Mouse (Mus musculus): Measurements from ENCODE around the gene Snx22. TPM values are rescaled to one million over a fixed set of nuclear protein-coding genes. Genes with fewer than 3 reads are reported as not detected.

The Snx22 gene
- polyA plus RNA-seq, 1 experiment from 2014 or later, result 2.1 TPM

DNA sequence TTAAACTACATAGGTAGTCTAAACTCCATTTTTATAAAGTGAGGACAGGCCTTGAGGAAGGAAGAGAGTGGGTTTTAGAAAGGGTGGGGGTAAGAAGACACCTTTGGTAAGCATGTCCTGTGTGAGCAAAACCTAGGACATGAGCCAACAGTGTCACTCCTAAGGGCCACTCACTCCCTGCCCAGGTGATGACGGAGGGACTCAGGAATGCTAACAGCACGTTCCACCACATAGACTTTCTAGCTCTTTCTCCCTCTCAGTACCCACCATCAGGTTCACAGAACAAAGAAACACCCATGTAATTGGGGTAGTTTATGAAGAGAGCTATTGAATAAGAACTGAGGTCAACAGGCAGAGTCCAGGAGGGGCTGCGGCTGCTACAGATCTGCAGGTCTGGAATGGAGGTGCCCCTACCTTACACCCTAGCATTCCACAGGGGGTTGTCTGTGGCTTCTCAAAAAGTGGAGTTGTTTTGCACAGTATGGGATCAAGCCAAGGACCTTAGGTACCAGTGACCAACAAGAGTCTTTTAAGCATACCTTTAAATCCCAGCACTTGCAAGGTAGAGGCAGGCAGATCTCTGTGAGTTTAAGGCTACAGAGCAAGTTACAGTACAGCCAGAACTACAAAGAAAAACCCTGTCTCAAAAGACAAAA, 11.4 kb upstream of the Snx22 start:
- Histone ChIP-seq H3K4me2 (no peak overlapping the region), H3K9ac (ENCODE audit: low read depth, low read length) (no peak overlapping the region), H3K36me3 (ENCODE audit: control insufficient read depth, insufficient read depth, low read length) (no peaks in the 10 kb centered on the region; the same call in 1 of the 2 replicates), H3K27me3 (ENCODE audit: control insufficient read depth, insufficient read depth, low read length) (no peaks in the 10 kb centered on the region), H3K9me3 (replicated peaks; ENCODE audit: control insufficient read depth, low read length) (no peaks in the 10 kb centered on the region), H3K4me1 (ENCODE audit: control insufficient read depth, insufficient read depth, low read length) (peaks cover 4% of the 10 kb centered on the region; the same call in 1 of the 2 replicates), H3K27ac (ENCODE audit: low read depth, low read length) (no peak overlapping the region), H3K4me3 (ENCODE audit: low read depth, low read length) (no peak overlapping the region)
- no peak for ATAC-seq (replicated peaks; ENCODE audit: insufficient number of reproducible peaks, low FRiP score, low TSS enrichment)
- WGBS (ENCODE audit: insufficient replicate concordance), result 67% methylated on average over 3 of the region's 3 CpGs

GRCm38 (mm10) chr9:66078493-66078892, 9.0 kb upstream of the Snx22 start:
- no peak for ATAC-seq (replicated peaks; ENCODE audit: insufficient number of reproducible peaks, low FRiP score, low TSS enrichment)
- Histone ChIP-seq H3K4me3 (ENCODE audit: low read depth, low read length) (0 out of 2 replicates have a peak overlapping the region, but pooled peaks have one; percentile 11), H3K9ac (ENCODE audit: low read depth, low read length) (peak overlapping the region; percentile 61), H3K4me1 (ENCODE audit: control insufficient read depth, insufficient read depth, low read length) (peaks cover 4% of the 10 kb centered on the region; the same call in 1 of the 2 replicates), H3K36me3 (ENCODE audit: control insufficient read depth, insufficient read depth, low read length) (no peaks in the 10 kb centered on the region), H3K27me3 (ENCODE audit: control insufficient read depth, insufficient read depth, low read length) (no peaks in the 10 kb centered on the region), H3K27ac (ENCODE audit: low read depth, low read length) (peak overlapping the region; percentile 35; the same call in 1 of the 2 replicates), H3K4me2 (peak overlapping the region; percentile 59), H3K9me3 (replicated peaks; ENCODE audit: control insufficient read depth, low read length) (no peaks in the 10 kb centered on the region)
- WGBS (ENCODE audit: insufficient replicate concordance), result 7% methylated on average over 14 of the region's 14 CpGs

DNA sequence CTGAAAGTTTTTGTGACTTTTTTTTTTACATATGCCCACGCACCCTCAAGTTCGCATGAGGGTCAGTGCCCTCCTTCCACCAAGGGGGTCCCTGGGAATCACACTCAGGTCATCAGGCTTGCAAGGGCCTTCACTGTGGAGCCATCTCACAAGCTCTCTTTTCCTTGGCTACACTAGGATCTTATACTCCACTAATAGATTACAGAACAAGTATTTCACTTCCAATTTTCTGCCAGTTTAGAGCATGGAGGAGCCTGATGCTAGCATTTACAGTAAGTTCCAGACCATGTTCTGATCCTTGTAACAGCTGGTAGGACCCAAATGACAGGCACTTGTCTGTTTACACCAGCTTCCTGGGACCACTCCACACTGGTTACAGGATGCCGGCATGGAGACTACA, 8.6 kb upstream of the Snx22 start:
- peak overlapping the region; percentile 61 for H3K9ac ChIP-seq (ENCODE audit: low read depth, low read length)
- H3K4me2 ChIP-seq, result peak overlapping the region; percentile 59
- H3K36me3 ChIP-seq (ENCODE audit: control insufficient read depth, insufficient read depth, low read length), result no peaks in the 10 kb centered on the region
- H3K27me3 ChIP-seq (ENCODE audit: control insufficient read depth, insufficient read depth, low read length), result no peaks in the 10 kb centered on the region
- peaks cover 4% of the 10 kb centered on the region; the same call in 1 of the 2 replicates for H3K4me1 ChIP-seq (ENCODE audit: control insufficient read depth, insufficient read depth, low read length)
- H3K9me3 ChIP-seq (replicated peaks; ENCODE audit: control insufficient read depth, low read length), result no peaks in the 10 kb centered on the region
- ATAC-seq (replicated peaks; ENCODE audit: insufficient number of reproducible peaks, low FRiP score, low TSS enrichment), result no peak
- WGBS (ENCODE audit: insufficient replicate concordance), result 64% methylated on average over 3 of the region's 3 CpGs
- H3K4me3 ChIP-seq (ENCODE audit: low read depth, low read length), result no peak overlapping the region
- peak overlapping the region; percentile 35; the same call in 1 of the 2 replicates for H3K27ac ChIP-seq (ENCODE audit: low read depth, low read length)

DNA sequence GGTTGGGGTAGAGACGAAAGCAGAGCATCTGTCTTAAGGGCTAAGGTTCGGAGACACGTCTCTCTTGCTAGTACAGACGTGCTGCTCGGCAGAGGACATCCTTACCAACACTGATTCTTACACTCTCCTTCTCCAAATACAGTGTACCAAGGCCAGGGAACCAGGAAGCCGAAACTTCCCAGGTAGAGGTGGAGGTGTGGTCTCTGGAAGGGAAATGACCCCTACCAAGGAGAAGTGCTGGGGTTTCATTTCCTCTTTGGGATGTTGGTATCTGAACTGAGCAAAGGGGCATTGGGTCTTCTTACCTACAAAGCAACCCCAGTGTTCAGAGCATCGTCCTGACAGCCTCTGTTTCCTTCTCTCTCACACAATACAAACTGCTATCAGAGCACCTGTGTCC, 3.2 kb upstream of the Snx22 start:
- Histone ChIP-seq H3K4me3 (ENCODE audit: low read depth, low read length) (no peak overlapping the region), H3K4me2 (no peak overlapping the region), H3K36me3 (ENCODE audit: control insufficient read depth, insufficient read depth, low read length) (no peaks in the 10 kb centered on the region), H3K4me1 (ENCODE audit: control insufficient read depth, insufficient read depth, low read length) (peaks cover 4% of the 10 kb centered on the region; the same call in 1 of the 2 replicates), H3K9ac (ENCODE audit: low read depth, low read length) (no peak overlapping the region), H3K9me3 (replicated peaks; ENCODE audit: control insufficient read depth, low read length) (no peaks in the 10 kb centered on the region), H3K27ac (ENCODE audit: low read depth, low read length) (no peak overlapping the region), H3K27me3 (ENCODE audit: control insufficient read depth, insufficient read depth, low read length) (peaks cover 17% of the 10 kb centered on the region; the same call in 1 of the 2 replicates)
- no peak for ATAC-seq (replicated peaks; ENCODE audit: insufficient number of reproducible peaks, low FRiP score, low TSS enrichment)
- 86% methylated on average over 7 of the region's 7 CpGs for WGBS (ENCODE audit: insufficient replicate concordance)

DNA sequence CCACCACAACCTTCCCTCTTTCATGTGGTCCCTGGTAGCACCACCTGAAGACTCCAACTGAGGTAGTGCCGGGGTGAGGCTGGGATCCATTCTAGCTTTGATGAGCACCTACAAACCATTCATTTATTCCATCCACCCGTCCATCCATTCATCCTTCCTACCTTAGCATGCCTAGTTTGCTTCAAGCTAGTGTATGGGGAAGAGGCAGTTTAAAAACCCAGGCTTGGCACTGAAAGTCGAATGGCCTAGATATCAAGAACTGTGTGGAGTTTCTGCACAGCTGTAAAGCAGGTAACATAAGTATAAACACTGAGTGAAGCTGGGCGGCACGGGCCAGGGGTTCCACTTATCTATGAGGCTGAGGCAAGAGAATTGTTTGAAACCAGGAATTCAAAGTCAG, 632 bp upstream of the Snx22 start:
- ATAC-seq (replicated peaks; ENCODE audit: insufficient number of reproducible peaks, low FRiP score, low TSS enrichment), result no peak
- peak overlapping the region; percentile 99 for H3K4me2 ChIP-seq
- no peak overlapping the region for H3K4me3 ChIP-seq (ENCODE audit: low read depth, low read length)
- H3K36me3 ChIP-seq (ENCODE audit: control insufficient read depth, insufficient read depth, low read length), result peaks cover 15% of the 10 kb centered on the region
- WGBS (ENCODE audit: insufficient replicate concordance), result 74% methylated on average over 5 of the region's 5 CpGs
- peaks cover 17% of the 10 kb centered on the region for H3K27me3 ChIP-seq (ENCODE audit: control insufficient read depth, insufficient read depth, low read length)
- H3K27ac ChIP-seq (ENCODE audit: low read depth, low read length), result peak overlapping the region; percentile 73
- H3K9me3 ChIP-seq (replicated peaks; ENCODE audit: control insufficient read depth, low read length), result no peaks in the 10 kb centered on the region
- no peak overlapping the region for H3K9ac ChIP-seq (ENCODE audit: low read depth, low read length)
- peaks cover 4% of the 10 kb centered on the region; the same call in 1 of the 2 replicates for H3K4me1 ChIP-seq (ENCODE audit: control insufficient read depth, insufficient read depth, low read length)

DNA sequence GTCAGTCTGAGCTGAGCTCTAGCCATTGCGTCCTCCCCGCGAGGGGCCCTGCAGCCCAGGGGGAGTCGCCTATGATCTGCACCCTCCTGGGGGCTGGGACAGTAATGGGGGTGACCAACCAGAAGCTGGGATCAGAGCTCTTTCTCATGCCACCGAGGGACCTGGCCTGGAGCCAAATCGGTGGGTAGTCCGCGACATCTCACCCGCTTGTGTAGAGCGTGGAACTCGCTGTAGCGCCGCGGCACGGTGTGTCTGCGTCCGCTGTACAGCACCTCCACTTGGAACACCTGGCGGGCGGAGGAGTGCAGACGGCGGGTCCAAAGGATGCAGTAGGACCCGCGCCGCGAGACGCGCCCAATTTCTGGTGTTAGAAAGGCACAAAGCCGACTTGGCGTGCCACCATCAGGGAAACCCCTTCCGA, 538 bp downstream of the Snx22 start:
- peak; percentile 43 for ATAC-seq (replicated peaks; ENCODE audit: insufficient number of reproducible peaks, low FRiP score, low TSS enrichment)
- WGBS (ENCODE audit: insufficient replicate concordance), result 1% methylated on average over 30 of the region's 30 CpGs
- Histone ChIP-seq H3K4me1 (ENCODE audit: control insufficient read depth, insufficient read depth, low read length) (peaks cover 4% of the 10 kb centered on the region; the same call in 1 of the 2 replicates), H3K9me3 (replicated peaks; ENCODE audit: control insufficient read depth, low read length) (no peaks in the 10 kb centered on the region), H3K4me3 (ENCODE audit: low read depth, low read length) (peak overlapping the region; percentile 60), H3K27me3 (ENCODE audit: control insufficient read depth, insufficient read depth, low read length) (peaks cover 17% of the 10 kb centered on the region), H3K9ac (ENCODE audit: low read depth, low read length) (peak overlapping the region; percentile 72), H3K4me2 (peak overlapping the region; percentile 99), H3K27ac (ENCODE audit: low read depth, low read length) (no peak overlapping the region), H3K36me3 (ENCODE audit: control insufficient read depth, insufficient read depth, low read length) (peaks cover 23% of the 10 kb centered on the region)

- Histone ChIP-seq H3K27ac (ENCODE audit: low read depth, low read length) (no peak overlapping the region), H3K9me3 (replicated peaks; ENCODE audit: control insufficient read depth, low read length) (no peaks in the 10 kb centered on the region), H3K27me3 (ENCODE audit: control insufficient read depth, insufficient read depth, low read length) (peaks cover 17% of the 10 kb centered on the region), H3K4me2 (peak overlapping the region; percentile 99; the same call in 1 of the 2 replicates), H3K4me1 (ENCODE audit: control insufficient read depth, insufficient read depth, low read length) (peaks cover 4% of the 10 kb centered on the region; the same call in 1 of the 2 replicates), H3K36me3 (ENCODE audit: control insufficient read depth, insufficient read depth, low read length) (peaks cover 28% of the 10 kb centered on the region), H3K9ac (ENCODE audit: low read depth, low read length) (no peak overlapping the region), H3K4me3 (ENCODE audit: low read depth, low read length) (no peak overlapping the region)
- no peak for ATAC-seq (replicated peaks; ENCODE audit: insufficient number of reproducible peaks, low FRiP score, low TSS enrichment)
- WGBS (ENCODE audit: insufficient replicate concordance), result 54% methylated on average over 4 of the region's 4 CpGs
Measured at GRCm38 (mm10) chr9:66068056-66068455, 1.5 kb downstream of the Snx22 start.

GRCm38 (mm10) chr9:66067542-66067941, 2.0 kb downstream of the Snx22 start:
- Histone ChIP-seq H3K9me3 (replicated peaks; ENCODE audit: control insufficient read depth, low read length) (no peaks in the 10 kb centered on the region), H3K27ac (ENCODE audit: low read depth, low read length) (no peak overlapping the region), H3K4me2 (no peak overlapping the region; the same call in 1 of the 2 replicates), H3K4me3 (ENCODE audit: low read depth, low read length) (no peak overlapping the region), H3K4me1 (ENCODE audit: control insufficient read depth, insufficient read depth, low read length) (peaks cover 4% of the 10 kb centered on the region; the same call in 1 of the 2 replicates), H3K9ac (ENCODE audit: low read depth, low read length) (no peak overlapping the region), H3K36me3 (ENCODE audit: control insufficient read depth, insufficient read depth, low read length) (peaks cover 32% of the 10 kb centered on the region), H3K27me3 (ENCODE audit: control insufficient read depth, insufficient read depth, low read length) (peaks cover 17% of the 10 kb centered on the region)
- 18% methylated on average over 5 of the region's 5 CpGs for WGBS (ENCODE audit: insufficient replicate concordance)
- ATAC-seq (replicated peaks; ENCODE audit: insufficient number of reproducible peaks, low FRiP score, low TSS enrichment), result no peak

Data from heart, embryonic 11.5 days (tissue).